ENCODE assay signal across 10 mouse cellular contexts in the genomic region with DNA sequence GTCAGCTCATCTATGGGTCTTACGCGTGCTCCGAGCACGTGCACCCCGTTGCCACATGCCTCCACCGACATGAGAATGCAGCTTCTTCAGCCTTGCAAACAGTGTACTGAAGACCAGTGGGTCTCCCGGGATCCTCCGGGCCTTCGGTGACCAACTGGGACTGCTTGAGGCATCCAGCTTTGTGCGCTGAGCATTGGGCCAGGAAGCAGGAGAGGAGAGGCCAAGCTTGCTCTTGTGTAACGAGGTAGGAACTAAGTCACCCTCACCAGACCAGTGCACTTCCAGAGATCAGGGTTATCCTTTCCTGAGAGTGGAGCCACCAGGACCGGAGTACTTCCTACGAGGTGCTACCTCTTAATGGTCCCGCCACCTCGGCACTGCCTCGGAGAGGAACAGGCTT.
"Had no signal": no experiment of that assay in that cellular context is flagged by ENCODE, and none has a peak within 500 bp of the region (broad histone marks: within the 10 kb centered on the region; RNA-seq: fewer than 3 reads in every experiment).

No protein-coding gene starts in this region.

- H3K36me3 ChIP-seq: liver, embryonic 15.5 days; midbrain, embryonic 13.5 days; neural tube, embryonic 15.5 days had no signal

- H3K27ac ChIP-seq: left cerebral cortex, adult 2 months; liver, embryonic 15.5 days; midbrain, embryonic 13.5 days; neural tube, embryonic 15.5 days; stomach, postnatal 0 days had no signal

- H3K4me2 ChIP-seq: liver, embryonic 15.5 days; midbrain, embryonic 13.5 days; neural tube, embryonic 15.5 days had no signal

- H3K4me3 ChIP-seq: left cerebral cortex, adult 2 months; liver, embryonic 15.5 days; midbrain, embryonic 13.5 days; myocyte; neural tube, embryonic 15.5 days had no signal

- H3K27me3 ChIP-seq: midbrain, embryonic 13.5 days; neural tube, embryonic 15.5 days had no signal

- H3K9ac ChIP-seq: liver, embryonic 15.5 days; midbrain, embryonic 13.5 days; neural tube, embryonic 15.5 days had no signal

- DNase-seq: kidney, postnatal 25 days; lung, adult 2 months; lung, postnatal 36 days had no signal

- ATAC-seq: lung, postnatal 0 days; midbrain, embryonic 13.5 days had no signal

- H3K9me3 ChIP-seq: liver, embryonic 15.5 days; midbrain, embryonic 13.5 days; neural tube, embryonic 15.5 days had no signal
